Mouse (Mus musculus) layer of hippocampus, adult 11-12 months (tissue): ENCODE data around the gene Txnrd3.

Experiments used
- DNase-seq: peaks from one replicate; pipeline ENCODE4 v3.0.0; 2022; ENCODE audit warnings: low spot score

Gene Txnrd3

DNA sequence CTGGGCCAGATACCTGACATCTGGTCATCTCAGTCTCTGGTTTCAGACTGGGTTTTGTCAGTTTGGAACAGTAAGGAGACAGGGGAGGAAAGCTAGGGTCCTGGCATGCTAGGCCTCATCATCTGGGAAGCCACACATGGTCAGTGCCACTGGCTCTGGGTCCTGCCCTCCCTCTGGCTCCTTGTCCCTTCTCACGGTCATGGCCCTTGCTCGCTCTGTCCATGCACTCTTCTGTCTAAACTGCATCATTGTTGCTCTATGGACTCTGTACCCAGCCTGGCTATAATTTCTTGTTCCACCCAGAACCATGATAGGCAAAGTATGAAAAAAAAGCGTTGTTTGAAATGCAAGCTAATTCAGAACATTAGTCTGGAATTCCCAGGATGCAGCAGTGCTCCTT lies 11.2 kb downstream of the Txnrd3 start:
- DNase-seq = no peak

GRCm38 (mm10) chr6:89658342-89658741 lies 14.6 kb downstream of the Txnrd3 start:
- DNase-seq = no peak

GRCm38 (mm10) chr6:89658931-89659330 lies 15.1 kb downstream of the Txnrd3 start:
- no peak for DNase-seq

DNA sequence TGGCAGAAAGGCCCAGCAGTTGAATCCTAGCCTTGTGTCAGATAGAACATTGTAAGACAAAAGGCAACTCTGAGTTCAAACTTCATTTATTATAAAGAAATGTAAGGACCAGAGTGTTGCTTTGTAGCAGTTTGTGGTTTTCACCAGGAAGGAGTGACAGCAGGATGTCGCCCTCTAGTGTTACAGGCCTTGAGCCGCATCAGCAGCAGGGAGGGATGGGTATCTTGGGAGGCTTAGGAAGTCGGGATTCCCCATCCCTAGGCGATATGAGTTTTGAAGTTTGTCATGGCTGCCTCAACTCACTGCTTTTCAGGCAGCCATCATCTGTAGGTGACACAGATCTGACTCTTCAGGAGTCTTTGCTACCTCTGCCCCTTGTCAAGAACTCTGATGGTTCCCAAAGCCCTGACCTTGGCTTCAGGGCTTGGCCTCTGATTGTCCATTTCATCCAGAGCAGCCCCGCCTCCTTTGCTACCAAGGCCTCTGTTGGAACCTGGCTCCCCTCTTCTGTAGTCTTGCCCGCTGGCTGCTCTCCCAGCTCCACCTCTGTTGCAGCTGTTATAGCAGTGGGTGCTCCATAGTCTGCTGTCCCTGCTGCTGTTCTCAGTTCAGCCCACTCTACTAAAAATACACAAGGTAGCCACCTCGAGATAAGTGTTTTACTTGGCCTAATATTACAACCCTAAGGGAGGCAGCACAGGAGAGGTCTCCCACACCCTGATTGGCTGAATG lies 16.1 kb downstream of the Txnrd3 start:
- DNase-seq = peak; percentile 44

- no peak for DNase-seq
These were observed 16.7 kb downstream of the Txnrd3 start for GRCm38 (mm10) chr6:89660490-89660889.

- no peak for DNase-seq
These were observed 18.7 kb downstream of the Txnrd3 start for GRCm38 (mm10) chr6:89662521-89662920.

DNA sequence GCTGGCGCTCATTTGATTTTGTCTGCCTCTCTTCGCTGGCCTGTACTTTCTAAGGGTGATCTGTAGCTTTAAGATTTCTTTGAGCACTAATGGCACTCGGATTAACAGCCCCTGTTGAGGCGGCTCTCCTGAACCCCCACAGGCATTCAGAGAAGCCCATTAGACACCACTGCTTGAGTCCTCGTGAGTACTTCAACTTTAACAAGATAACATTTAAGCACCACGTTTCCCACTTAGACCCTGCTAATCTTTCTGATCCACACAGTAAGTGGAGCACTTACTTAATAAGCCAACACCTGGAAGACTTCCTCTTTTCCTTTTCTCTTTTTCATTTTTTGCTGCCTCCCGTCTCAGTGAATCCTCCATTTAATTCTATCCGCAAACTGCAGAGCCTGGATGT lies 21.4 kb downstream of the Txnrd3 start:
- no peak for DNase-seq

DNA sequence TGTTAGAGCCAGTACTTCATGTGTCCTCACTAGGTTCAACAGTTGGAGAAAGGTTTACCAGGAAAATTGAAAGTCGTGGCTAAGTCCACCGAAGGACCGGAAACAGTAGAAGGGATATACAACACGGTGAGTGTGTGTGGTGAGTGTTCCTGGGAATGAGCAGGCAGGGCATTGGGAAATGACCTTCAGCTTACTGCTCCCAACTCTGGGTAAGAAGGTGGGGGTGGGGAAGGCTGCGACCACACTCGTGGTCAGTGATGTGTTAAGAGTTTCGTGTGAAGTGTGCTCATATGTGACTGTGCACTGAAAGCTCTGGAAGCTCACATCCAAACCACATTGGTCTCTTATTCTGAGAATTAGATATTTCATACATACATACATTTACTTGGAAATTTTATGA lies 21.9 kb downstream of the Txnrd3 start:
- no peak for DNase-seq

DNA sequence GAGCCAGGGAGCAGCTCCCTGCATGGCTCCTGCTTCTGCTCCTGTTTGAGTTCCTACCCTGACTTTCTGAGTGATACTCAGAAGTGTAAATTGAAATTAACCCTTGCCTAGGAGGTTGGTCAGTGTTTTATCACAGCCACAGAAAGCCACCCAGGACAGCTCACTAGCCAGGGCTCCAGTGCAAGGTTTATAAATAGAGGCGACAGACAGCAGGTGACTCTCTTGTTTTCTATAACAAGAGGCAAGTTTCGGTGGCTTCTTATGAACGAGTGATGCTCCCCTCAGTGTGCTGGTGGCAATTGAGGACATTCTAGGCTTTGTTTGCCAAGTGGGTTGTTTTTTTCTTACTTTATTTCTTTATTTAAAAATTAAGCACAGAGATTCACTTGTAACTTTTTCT lies 23.2 kb downstream of the Txnrd3 start:
- DNase-seq = no peak

DNA sequence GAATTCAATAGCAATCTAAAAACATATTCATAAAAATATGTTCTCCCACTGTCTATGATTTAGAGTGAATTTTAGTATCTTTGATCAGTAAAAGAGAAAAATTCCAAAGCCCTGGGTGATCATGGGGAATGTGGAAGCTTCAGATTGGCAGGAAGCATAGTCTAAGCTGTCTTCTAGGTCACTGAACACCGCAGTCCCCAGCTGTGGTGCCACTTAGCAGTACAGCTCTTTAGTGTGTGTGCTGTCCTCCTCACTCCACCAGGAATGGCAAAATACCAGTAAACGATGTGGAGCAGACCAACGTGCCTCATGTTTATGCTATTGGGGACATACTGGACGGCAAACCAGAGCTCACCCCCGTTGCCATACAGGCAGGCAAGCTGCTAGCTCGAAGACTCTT lies 25.8 kb downstream of the Txnrd3 start:
- no peak for DNase-seq

GRCm38 (mm10) chr6:89671431-89671830 lies 27.6 kb downstream of the Txnrd3 start:
- no peak for DNase-seq

DNA sequence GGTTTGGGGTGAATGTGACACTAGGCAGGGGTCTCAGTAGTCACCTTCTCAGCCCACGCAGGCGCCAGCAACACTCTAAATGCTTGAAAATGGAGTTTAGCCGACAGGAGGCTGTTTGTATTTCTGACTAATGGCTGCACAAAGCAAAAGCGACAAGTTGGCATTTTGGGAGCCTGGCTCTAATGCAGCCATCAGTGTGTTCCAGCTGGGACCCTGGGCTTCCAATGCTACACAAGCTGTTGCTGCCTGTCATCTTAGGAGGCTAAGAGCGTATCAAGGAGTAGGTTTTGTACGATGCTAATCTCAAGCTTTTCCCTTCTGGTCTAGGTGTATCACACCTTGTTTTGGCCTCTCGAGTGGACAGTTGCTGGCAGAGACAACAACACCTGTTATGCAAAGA lies 28.9 kb downstream of the Txnrd3 start:
- peak; percentile 40 for DNase-seq

DNA sequence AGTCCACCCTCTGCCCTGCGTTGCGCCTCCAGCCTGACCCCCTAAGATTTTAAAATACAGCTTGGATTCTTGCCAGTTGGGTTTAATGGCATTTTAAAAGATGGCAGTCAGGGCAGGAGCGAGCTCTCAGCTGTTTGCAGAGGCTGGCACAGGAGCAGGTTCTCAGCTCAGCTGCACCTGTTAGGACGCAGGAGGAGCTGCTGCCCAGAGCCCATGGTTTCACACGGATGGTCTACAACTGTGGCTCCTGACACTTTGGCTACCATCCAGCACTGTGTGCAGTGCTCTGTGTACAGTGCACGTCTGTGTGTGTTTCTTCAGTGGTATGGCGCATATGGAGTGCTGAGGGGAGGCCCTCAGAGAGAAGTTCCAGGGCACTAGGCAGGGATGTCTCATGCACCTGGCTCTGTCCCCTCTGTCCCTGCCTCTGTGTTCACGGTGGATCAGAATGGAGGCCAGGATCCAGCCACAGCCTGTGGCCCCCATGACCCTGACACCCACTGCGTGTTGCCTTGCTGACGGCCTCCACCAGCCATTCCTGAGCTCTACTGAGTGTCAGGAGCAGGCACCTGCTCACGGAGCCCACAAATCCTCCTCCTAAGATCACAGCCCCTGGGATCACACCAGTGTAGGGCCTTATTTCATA lies 29.5 kb downstream of the Txnrd3 start:
- DNase-seq = no peak

- DNase-seq = no peak
These were observed 34.7 kb downstream of the Txnrd3 start for GRCm38 (mm10) chr6:89678522-89678921.

DNA sequence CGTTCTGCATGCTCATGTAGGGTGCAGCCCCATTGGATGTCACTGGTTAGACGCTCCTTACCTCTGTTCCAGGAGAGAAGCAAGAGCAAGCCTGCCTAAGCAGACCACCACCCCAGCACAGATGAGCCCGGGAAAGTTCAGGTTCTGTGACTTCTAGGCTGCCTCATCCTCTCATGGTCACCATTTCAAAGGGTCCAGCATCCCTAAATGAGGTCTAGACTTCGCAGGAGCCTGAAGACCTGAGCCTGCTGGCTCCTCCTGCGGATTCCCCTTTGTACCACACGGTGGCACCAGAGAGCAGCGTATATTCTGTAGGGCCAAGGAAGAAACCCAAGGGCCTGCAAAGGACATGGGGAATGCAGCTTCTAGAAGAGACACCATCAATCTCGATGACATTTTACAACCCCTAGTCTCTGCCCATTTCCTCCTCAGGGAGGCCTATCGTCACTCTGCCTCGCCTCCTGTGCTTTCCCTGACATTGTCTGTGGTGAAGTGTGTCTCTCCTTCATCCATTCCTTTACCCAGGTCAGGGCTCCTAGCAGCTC lies 35.6 kb downstream of the Txnrd3 start:
- DNase-seq = peak; percentile 76

- DNase-seq = peak; percentile 82
These were observed 36.4 kb downstream of the Txnrd3 start for GRCm38 (mm10) chr6:89680155-89680554.

GRCm38 (mm10) chr6:89684231-89684630 lies 40.4 kb downstream of the Txnrd3 start:
- no peak for DNase-seq

GRCm38 (mm10) chr6:89687100-89687499 lies 43.3 kb downstream of the Txnrd3 start:
- no peak for DNase-seq

DNA sequence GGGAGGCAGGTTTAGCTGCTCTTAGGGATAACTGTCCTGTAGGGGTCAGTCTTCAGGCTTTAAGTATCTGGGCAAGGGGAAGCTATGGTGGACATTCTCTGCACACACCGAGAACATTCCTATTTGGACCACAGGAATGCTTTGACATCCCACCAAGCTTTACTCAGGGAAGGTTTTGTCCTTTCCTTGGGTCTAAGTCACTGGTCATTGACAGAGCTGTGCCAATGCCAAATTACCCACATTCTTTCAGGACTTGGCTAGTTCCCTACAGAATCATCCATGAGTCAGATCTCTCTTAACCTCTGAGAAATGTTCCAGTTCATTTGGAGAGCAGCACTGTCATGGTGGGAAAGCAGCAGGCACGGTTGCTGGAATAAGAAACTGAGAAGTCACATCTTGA lies 62.8 kb downstream of the Txnrd3 start:
- no peak for DNase-seq

DNA sequence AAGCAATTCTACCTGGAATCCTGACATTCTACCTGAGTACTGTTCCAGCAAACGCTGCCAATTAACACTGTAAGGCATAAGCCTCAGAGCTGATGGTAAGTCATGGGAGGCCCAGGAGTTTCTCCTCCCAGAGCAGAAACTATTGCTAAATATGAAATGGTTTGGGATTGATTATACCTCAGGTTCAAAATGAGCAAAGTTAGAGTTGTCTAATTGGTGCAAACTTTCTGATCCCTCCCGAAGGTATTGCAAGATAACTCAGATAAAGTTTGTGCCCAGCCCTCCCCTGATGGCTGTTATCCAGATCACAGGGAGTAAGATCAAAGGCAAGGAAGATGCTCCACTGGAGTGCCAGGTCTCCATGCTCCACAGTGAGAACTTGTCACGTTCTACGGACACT lies 63.5 kb downstream of the Txnrd3 start, which contains the start of gene Vmn1r40:
TSS of gene Vmn1r40 (plus strand) at position 301 of the 400 bp plus-strand sequence.
- DNase-seq = no peak

GRCm38 (mm10) chr6:89718051-89718450 lies 74.3 kb downstream of the Txnrd3 start:
- no peak for DNase-seq
